Mouse (Mus musculus) CH12F3 (cell line): ENCODE data around the gene Defb25.

Experiments
- in situ Hi-C: fragments of 300-500 bp; cut with MboI; formaldehyde crosslinking; loops from 2 replicates; pipeline ENCODE4 v1.14.3; 2020; ENCODE audit warnings: low sequenced_read_pairs

Gene Defb25

GRCm38 (mm10) chr2:152622953-152623352, at the start of gene Defb25:
Gene Defb25 (minus strand): TSS chr2:152623053.
- in situ Hi-C loops, result no loop called here

- in situ Hi-C loops, result no loop called here
These were observed 49.3 kb upstream of the Defb25 start for GRCm38 (mm10) chr2:152672166-152672565.

- in situ Hi-C loops, result no loop called here
These were observed 48.8 kb upstream of the Defb25 start for GRCm38 (mm10) chr2:152671642-152671999.

GRCm38 (mm10) chr2:152670983-152671641, 48.3 kb upstream of the Defb25 start:
- in situ Hi-C loops, result no loop called here

- in situ Hi-C loops, result loop anchor here (5.0 to 10.0 kb wide), 2 partner anchors 38 to 55 kb away; no protein-coding TSS in a partner anchor
These were observed 47.0 kb upstream of the Defb25 start for GRCm38 (mm10) chr2:152669639-152670484.

GRCm38 (mm10) chr2:152669256-152669638, 46.4 kb upstream of the Defb25 start, which contains the start of gene H13:
Gene H13 (plus strand): TSS chr2:152669461.
- in situ Hi-C loops, result loop anchor here (5.0 to 10.0 kb wide), 2 partner anchors 37 to 54 kb away; no protein-coding TSS in a partner anchor

GRCm38 (mm10) chr2:152666191-152666590, 43.3 kb upstream of the Defb25 start:
- in situ Hi-C loops, result loop anchor here (5.0 to 10.0 kb wide), 2 partner anchors 34 to 51 kb away; no protein-coding TSS in a partner anchor

GRCm38 (mm10) chr2:152661163-152661562, 38.3 kb upstream of the Defb25 start:
- in situ Hi-C loops, result loop anchor here (10.0 kb wide), 1 partner anchor 46 kb away; no protein-coding TSS in a partner anchor

- in situ Hi-C loops, result no loop called here
These were observed 34.5 kb upstream of the Defb25 start for GRCm38 (mm10) chr2:152657398-152657797.

- in situ Hi-C loops, result no loop called here
These were observed 31.2 kb upstream of the Defb25 start for GRCm38 (mm10) chr2:152653874-152654715.

GRCm38 (mm10) chr2:152652901-152653620, 30.2 kb upstream of the Defb25 start:
- in situ Hi-C loops, result no loop called here

- in situ Hi-C loops, result no loop called here
These were observed 16.7 kb upstream of the Defb25 start for GRCm38 (mm10) chr2:152639406-152640113.

GRCm38 (mm10) chr2:152638865-152639264, 16.0 kb upstream of the Defb25 start:
- in situ Hi-C loops, result no loop called here

GRCm38 (mm10) chr2:152637381-152637780, 14.5 kb upstream of the Defb25 start:
- in situ Hi-C loops, result no loop called here

- in situ Hi-C loops, result no loop called here
These were observed 14.1 kb upstream of the Defb25 start for GRCm38 (mm10) chr2:152637006-152637322.

- in situ Hi-C loops, result no loop called here
These were observed 13.6 kb upstream of the Defb25 start for GRCm38 (mm10) chr2:152636246-152637005.

GRCm38 (mm10) chr2:152634311-152634710, 11.5 kb upstream of the Defb25 start:
- in situ Hi-C loops, result loop anchor here (5.0 kb wide), 1 partner anchor 33 kb away; the partner anchor contains the start of gene H13

- in situ Hi-C loops, result loop anchor here (5.0 kb wide), 1 partner anchor 34 kb away; the partner anchor contains the start of gene H13
These were observed 10.5 kb upstream of the Defb25 start for GRCm38 (mm10) chr2:152633334-152633733.

- in situ Hi-C loops, result loop anchor here (5.0 kb wide), 1 partner anchor 37 kb away; the partner anchor contains the start of gene H13
These were observed 7.1 kb upstream of the Defb25 start for GRCm38 (mm10) chr2:152629904-152630303.
